Mouse (Mus musculus) kidney, adult 2 months (tissue): ENCODE data around the gene Cd19. TPM values are rescaled to one million over a fixed set of nuclear protein-coding genes. Genes with fewer than 3 reads are reported as not detected.
"Not testable (repeated sequence)": the region's sequence is repeated elsewhere in the genome, so short reads cannot be mapped to it uniquely, and the experiment has no call there.

Experiments used
- DNase-seq: peaks from one replicate; pipeline ENCODE4 v3.0.0; 2021
- H3K27ac ChIP-seq: fragments of 200-500 bp; 2 replicates; pipeline ENCODE4 v1.5.1; 2012; ENCODE audit warnings: low read depth, low read length, control low read depth, inconsistent platforms; ENCODE audit not compliant: insufficient read depth
- H3K27me3 ChIP-seq: fragments of 200-500 bp; replicated peaks from 2 replicates; pipeline ENCODE4 v1.6.1; 2012; ENCODE audit warnings: mild to moderate bottlenecking, moderate library complexity, low read length, inconsistent platforms; ENCODE audit not compliant: control insufficient read depth, insufficient read depth
- H3K36me3 ChIP-seq: fragments of 200-500 bp; 2 replicates; pipeline ENCODE4 v1.6.1; 2012; ENCODE audit warnings: mild to moderate bottlenecking, moderate library complexity, low read length, inconsistent platforms; ENCODE audit not compliant: control insufficient read depth, insufficient read depth
- H3K4me1 ChIP-seq: fragments of 200-500 bp; 2 replicates; pipeline ENCODE4 v1.6.1; 2011; ENCODE audit warnings: low read length; ENCODE audit not compliant: control insufficient read depth, insufficient read depth
- H3K4me3 ChIP-seq: fragments of 200-500 bp; 2 replicates; pipeline ENCODE4 v1.5.1; 2011; ENCODE audit warnings: mild to moderate bottlenecking, low read depth, low read length, control low read depth; ENCODE audit not compliant: insufficient read depth
- CTCF ChIP-seq: fragments of 200-500 bp; conservative IDR thresholded peaks from 2 replicates; pipeline ENCODE4 v1.5.1; 2011; ENCODE audit warnings: low read depth, mild to moderate bottlenecking, control low read depth, low read length, moderate library complexity, mixed read lengths; ENCODE audit not compliant: insufficient read depth, insufficient read length
- POLR2A ChIP-seq: fragments of 200-500 bp; IDR thresholded peaks from one replicate; pipeline ENCODE4 v1.6.1; 2011; ENCODE audit warnings: low read depth, low read length, control low read depth
- WGBS: fragments of 180-500 bp; shearing (Covaris S2); methylation state at CpG from one replicate; pipeline ENCODE4 v1.1.7; 2018; 5-methylcytosine and 5-hydroxymethylcytosine counted together
- polyA plus RNA-seq: library from polyadenylated mRNA; depleted of rRNA; stranded (reverse); fragments of >200 nt; gene quantifications from 2 replicates; pipeline ENCODE4 v1.2.3, GENCODE M21; 2012

The Cd19 gene
- polyA plus RNA-seq, 1 experiment = 8.4 TPM

DNA sequence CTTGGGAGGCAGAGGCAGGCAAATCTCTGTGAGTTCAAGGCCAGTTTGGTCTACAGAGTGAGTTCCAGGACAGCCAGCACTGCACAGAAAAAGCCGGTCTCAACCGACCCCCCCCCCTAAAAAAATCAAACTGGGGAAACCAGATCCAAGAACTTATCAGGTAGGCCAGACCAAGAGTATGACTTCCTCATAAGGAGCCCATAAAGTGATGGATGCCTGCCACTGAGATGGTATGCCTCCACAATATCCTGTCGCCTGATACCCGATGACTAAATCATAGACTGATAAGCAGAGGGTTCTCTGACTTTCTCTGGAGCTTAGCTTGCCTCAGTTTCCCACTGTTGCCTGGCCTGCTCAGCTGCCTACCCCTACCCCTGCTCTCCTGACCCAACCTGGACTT is 16.9 kb downstream of the Cd19 start:
- Histone ChIP-seq H3K36me3 (no peaks in the 10 kb centered on the region), H3K4me3 (no peak overlapping the region), H3K27ac (no peak overlapping the region), H3K27me3 (no peaks in the 10 kb centered on the region), H3K4me1 (no peaks in the 10 kb centered on the region; the same call in 1 of the 2 replicates)
- 92% methylated on average over 4 of the region's 4 CpGs for WGBS
- no peak for DNase-seq
- no peak for TF ChIP-seq POLR2A
- TF ChIP-seq CTCF = no peak

DNA sequence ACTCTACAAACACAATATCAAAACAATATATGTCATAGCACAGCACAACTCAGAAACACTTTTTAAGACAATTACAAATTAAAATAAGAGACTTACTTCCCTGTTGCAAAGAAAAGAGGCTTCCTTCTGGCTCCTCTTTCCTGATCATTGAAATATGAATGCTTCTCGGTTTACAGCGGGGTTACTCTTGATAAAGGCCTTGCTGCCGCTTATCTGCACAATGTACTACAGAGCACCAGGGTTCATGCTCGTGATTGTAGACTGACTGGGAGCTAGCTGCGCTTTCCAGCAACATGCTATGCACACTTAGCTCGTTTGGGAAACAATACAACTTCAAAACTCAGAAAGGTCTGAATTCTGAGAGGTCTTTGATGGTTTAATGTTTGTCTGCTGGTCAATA is 17.5 kb downstream of the Cd19 start:
- DNase-seq = no peak
- Histone ChIP-seq H3K27ac (no peak overlapping the region), H3K27me3 (no peaks in the 10 kb centered on the region), H3K4me1 (no peaks in the 10 kb centered on the region; the same call in 1 of the 2 replicates), H3K4me3 (no peak overlapping the region), H3K36me3 (no peaks in the 10 kb centered on the region)
- WGBS = 59% methylated on average over 6 of the region's 6 CpGs
- TF ChIP-seq CTCF (no peak), POLR2A (no peak)

DNA sequence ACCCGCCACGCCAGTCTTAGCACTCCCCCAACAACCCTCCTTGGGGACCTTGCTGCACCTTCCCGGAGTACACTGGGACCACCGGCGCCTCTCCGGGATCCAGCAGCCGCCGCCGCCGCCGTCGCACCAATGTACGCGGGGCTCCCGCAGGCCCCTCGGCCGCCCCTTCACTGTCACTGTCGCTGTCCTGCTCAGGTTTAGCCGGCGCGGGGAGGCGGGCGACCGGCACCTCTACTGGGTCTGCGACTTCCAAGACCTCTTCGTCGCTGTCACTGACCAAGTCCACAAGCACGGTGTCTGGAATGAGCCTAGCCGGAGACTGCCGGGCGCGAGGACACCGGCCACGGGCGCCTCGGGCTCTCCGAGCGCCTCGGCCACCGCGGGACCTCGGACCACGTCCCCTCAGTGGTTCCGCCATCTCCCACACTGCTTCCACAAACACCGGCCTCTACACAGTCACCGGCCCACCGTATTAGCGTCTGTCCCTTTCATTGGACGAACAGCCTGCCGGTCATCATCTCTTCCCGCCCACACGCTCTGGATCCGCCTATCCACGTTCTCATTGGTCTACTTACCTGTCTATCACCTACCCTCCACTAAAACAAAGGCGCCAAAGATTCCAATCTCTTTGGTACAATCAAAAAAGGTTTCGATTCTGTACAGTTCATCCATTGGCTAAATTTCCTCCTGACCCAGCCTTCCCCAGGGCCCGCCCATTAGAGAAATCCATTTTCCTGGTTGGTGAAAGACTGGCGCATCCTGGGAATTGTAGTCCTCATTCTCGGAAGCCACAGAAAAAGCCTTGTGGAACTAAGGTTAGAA is 18.2 kb downstream of the Cd19 start, which contains the start of gene Nfatc2ip:
Gene Nfatc2ip (minus strand): TSS at position 440 of the 822 bp plus-strand sequence.
- under 1% methylated on average over 59 of the region's 59 CpGs for WGBS
- H3K4me3 ChIP-seq = peak within 1 kb of the TSS; percentile 80
- H3K27ac ChIP-seq = no peak within 1 kb of the TSS
- no peaks in the 10 kb centered on the region; the same call in 1 of the 2 replicates for H3K4me1 ChIP-seq
- DNase-seq = peak; percentile 99
- TF ChIP-seq POLR2A (peak; percentile 47), CTCF (no peak)
- no peaks in the 10 kb centered on the region for H3K36me3 ChIP-seq
- no peaks in the 10 kb centered on the region for H3K27me3 ChIP-seq

DNA sequence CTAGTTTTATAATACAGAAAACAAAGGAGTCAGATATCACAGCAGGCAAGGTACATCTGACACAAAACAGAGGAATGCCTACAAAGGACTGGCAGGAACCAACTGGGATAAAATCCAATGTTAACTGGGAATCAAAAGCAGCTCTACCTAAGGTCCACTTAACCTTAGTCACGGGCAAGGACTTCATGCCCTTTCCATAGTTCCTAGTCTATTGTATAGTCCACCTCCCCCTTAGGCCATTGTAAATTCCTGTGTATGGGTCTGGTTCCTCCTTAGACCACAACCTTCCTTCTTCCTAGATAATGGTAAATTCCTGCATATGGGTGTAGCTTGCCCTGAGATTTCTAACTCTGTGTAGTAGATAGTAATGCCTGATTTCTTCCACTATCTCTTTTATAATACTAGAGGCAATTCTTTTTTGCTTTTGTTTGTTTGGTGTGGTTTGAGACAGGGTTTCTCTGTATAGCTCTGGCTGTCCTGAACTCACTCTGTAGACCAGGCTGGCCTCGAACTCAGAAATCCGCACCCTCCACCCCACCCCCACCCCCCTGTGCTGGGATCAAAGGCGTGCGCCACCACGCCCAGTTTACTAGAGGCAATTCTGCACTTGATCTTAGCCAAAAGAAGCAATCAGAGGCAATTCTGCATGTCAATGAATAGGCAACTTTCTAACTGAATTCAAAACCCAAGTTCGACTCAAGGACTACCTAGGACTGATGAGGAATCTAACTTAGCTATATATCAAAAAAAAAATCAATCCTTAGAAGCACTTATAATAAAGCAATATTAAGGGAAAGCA is 22.4 kb downstream of the Cd19 start:
- H3K36me3 ChIP-seq, H3K4me3 ChIP-seq, H3K4me1 ChIP-seq, DNase-seq, H3K27ac ChIP-seq, H3K27me3 ChIP-seq: not testable (repeated sequence)
- 91% methylated on average over 7 of the region's 7 CpGs for WGBS

DNA sequence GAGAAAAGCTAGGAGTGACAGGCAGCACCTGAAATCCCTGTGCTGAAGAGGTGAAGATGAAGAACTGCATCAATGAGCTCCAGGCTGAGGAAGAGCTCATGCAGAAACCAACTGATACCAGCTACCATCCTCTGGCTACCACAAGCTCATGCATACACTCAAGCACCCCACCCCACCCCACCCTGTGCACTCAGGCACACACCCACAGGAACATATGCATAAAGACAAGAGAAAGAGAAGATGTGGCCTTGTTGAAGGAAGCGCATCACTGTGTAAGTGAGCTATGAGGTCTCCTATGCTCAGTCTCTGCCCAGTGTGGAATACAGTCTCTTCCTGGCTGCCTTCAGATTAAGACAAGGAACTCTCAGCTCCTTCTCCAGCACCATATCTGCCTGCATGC is 26.5 kb downstream of the Cd19 start:
- Histone ChIP-seq H3K4me3 (no peak overlapping the region), H3K27ac (no peak overlapping the region), H3K4me1 (no peaks in the 10 kb centered on the region), H3K36me3 (no peaks in the 10 kb centered on the region; the same call in 1 of the 2 replicates), H3K27me3 (no peaks in the 10 kb centered on the region)
- TF ChIP-seq CTCF (no peak), POLR2A (no peak)
- no peak for DNase-seq
- WGBS = 96% methylated on average over 1 of the region's 1 CpGs

DNA sequence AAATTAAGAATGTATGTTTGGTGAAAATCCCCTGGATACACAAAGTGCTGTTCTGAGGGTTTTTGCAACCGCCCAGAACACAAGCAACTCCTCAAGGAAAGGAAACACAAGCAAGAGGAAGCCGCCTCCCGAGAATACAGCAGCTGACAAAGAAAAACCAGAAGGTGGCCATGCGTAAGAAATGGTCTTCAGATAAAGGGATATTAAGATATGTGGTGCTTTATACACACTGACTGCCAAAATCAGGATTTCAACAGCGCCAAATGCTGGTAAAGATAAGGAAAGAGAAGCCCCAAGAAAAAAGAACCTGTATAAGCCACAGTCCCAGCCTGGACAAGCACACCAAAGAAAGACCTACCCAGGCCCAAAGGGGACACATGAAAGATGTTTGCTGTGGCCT is 31.1 kb downstream of the Cd19 start:
- no peaks in the 10 kb centered on the region for H3K4me1 ChIP-seq

More for the DNA sequence above, 31.1 kb downstream of the Cd19 start:
- TF ChIP-seq POLR2A (no peak), CTCF (no peak)
- no peak overlapping the region for H3K4me3 ChIP-seq
- H3K36me3 ChIP-seq = no peaks in the 10 kb centered on the region
- 84% methylated on average over 5 of the region's 5 CpGs for WGBS
- no peaks in the 10 kb centered on the region for H3K27me3 ChIP-seq
- no peak for DNase-seq
- H3K27ac ChIP-seq = no peak overlapping the region
